Mouse (Mus musculus): ENCODE results near the gene Car3. TPM values are rescaled to one million over a fixed set of nuclear protein-coding genes. Genes with fewer than 3 reads are reported as not detected.
A peak's percentile ranks its signal among the peaks of the same experiment; 100 is the strongest.
"Not testable (repeated sequence)": the region's sequence is repeated elsewhere in the genome, so short reads cannot be mapped to it uniquely, and the experiment has no call there.

Gene Car3
- polyA plus RNA-seq (2015; fragmentation: Nextera tagmentation; extraction: Ambion mirVana), result 1.3 and 2.2 TPM in 2 replicates

GRCm38 (mm10) chr3:14863022-14863711, at the start of gene Car3:
Gene Car3, plus strand, starts transcription at chr3:14863512.
- 5% methylated on average over 18 of the region's 18 CpGs for WGBS
- Histone ChIP-seq H3K4me1 (replicated peaks; ENCODE audit: control insufficient read depth, insufficient read depth) (no peaks in the 10 kb centered on the region; the same call in 1 of the 2 replicates), H3K36me3 (ENCODE audit: control insufficient read depth, insufficient read depth, low read length) (no peaks in the 10 kb centered on the region), H3K4me3 (ENCODE audit: low read depth, low read length) (peak within 1 kb of the TSS; percentile 33), H3K9me3 (ENCODE audit: control insufficient read depth, low read length) (no peaks in the 10 kb centered on the region), H3K27me3 (ENCODE audit: control insufficient read depth, insufficient read depth, low read length) (no peaks in the 10 kb centered on the region), H3K4me2 (replicated peaks; ENCODE audit: low read depth) (peak within 1 kb of the TSS; percentile 58), H3K27ac (replicated peaks) (no peak within 1 kb of the TSS), H3K9ac (ENCODE audit: low read length) (peak within 1 kb of the TSS; percentile 23; the same call in 1 of the 2 replicates)
- TF ChIP-seq CTCF (IDR thresholded peaks at IDR 0.05; ENCODE audit: low read depth), result no peak
- no peak for TF ChIP-seq EP300 (optimal IDR thresholded peaks at IDR 0.05)
- ATAC-seq (ENCODE audit: low FRiP score, low TSS enrichment) (peak; percentile 47; the same call in 1 of the 2 replicates), DNase-seq (ENCODE audit: low spot score) (peak; percentile 21)

- 80% methylated on average over 1 of the region's 1 CpGs for WGBS
Measured at GRCm38 (mm10) chr3:14815396-14815795, 47.9 kb upstream of the Car3 start.

GRCm38 (mm10) chr3:14819844-14820504, 43.3 kb upstream of the Car3 start:
- no peaks in the 10 kb centered on the region for H3K4me1 ChIP-seq (replicated peaks; ENCODE audit: control insufficient read depth, insufficient read depth)
- H3K9ac ChIP-seq (ENCODE audit: low read length), result no peak overlapping the region
- DNase-seq (ENCODE audit: low spot score) (no peak), ATAC-seq (ENCODE audit: low FRiP score, low TSS enrichment) (no peak)
- no peaks in the 10 kb centered on the region for H3K36me3 ChIP-seq (ENCODE audit: control insufficient read depth, insufficient read depth, low read length)
- TF ChIP-seq CTCF (IDR thresholded peaks at IDR 0.05; ENCODE audit: low read depth) (no peak), EP300 (optimal IDR thresholded peaks at IDR 0.05) (no peak)
- no peak overlapping the region for H3K4me3 ChIP-seq (ENCODE audit: low read depth, low read length)
- WGBS, result 80% methylated on average over 1 of the region's 1 CpGs
- H3K4me2 ChIP-seq (replicated peaks; ENCODE audit: low read depth), result no peak overlapping the region
- H3K27ac ChIP-seq (replicated peaks), result no peak overlapping the region
- H3K9me3 ChIP-seq (ENCODE audit: control insufficient read depth, low read length), result no peaks in the 10 kb centered on the region
- H3K27me3 ChIP-seq (ENCODE audit: control insufficient read depth, insufficient read depth, low read length), result no peaks in the 10 kb centered on the region

More at GRCm38 (mm10) chr3:14815396-14815795, 47.9 kb upstream of the Car3 start:
- not testable (repeated sequence) for H3K4me2 ChIP-seq (replicated peaks; ENCODE audit: low read depth); H3K9ac ChIP-seq (ENCODE audit: low read length); H3K9me3 ChIP-seq (ENCODE audit: control insufficient read depth, low read length); DNase-seq (ENCODE audit: low spot score); H3K27me3 ChIP-seq (ENCODE audit: control insufficient read depth, insufficient read depth, low read length); H3K27ac ChIP-seq (replicated peaks); H3K4me3 ChIP-seq (ENCODE audit: low read depth, low read length); ATAC-seq (ENCODE audit: low FRiP score, low TSS enrichment); H3K36me3 ChIP-seq (ENCODE audit: control insufficient read depth, insufficient read depth, low read length); H3K4me1 ChIP-seq (replicated peaks; ENCODE audit: control insufficient read depth, insufficient read depth)

- no peaks in the 10 kb centered on the region for H3K9me3 ChIP-seq (ENCODE audit: control insufficient read depth, low read length)
- no peaks in the 10 kb centered on the region for H3K27me3 ChIP-seq (ENCODE audit: control insufficient read depth, insufficient read depth, low read length)
- DNase-seq (ENCODE audit: low spot score) (no peak), ATAC-seq (ENCODE audit: low FRiP score, low TSS enrichment) (no peak)
- no peak overlapping the region for H3K4me3 ChIP-seq (ENCODE audit: low read depth, low read length)
- no peak overlapping the region for H3K9ac ChIP-seq (ENCODE audit: low read length)
- H3K4me1 ChIP-seq (replicated peaks; ENCODE audit: control insufficient read depth, insufficient read depth), result no peaks in the 10 kb centered on the region
- H3K36me3 ChIP-seq (ENCODE audit: control insufficient read depth, insufficient read depth, low read length), result no peaks in the 10 kb centered on the region
- TF ChIP-seq EP300 (optimal IDR thresholded peaks at IDR 0.05) (no peak), CTCF (IDR thresholded peaks at IDR 0.05; ENCODE audit: low read depth) (no peak)
- no peak overlapping the region for H3K27ac ChIP-seq (replicated peaks)
- no peak overlapping the region for H3K4me2 ChIP-seq (replicated peaks; ENCODE audit: low read depth)
Measured at GRCm38 (mm10) chr3:14828896-14829295, 34.4 kb upstream of the Car3 start.

GRCm38 (mm10) chr3:14831219-14831835, 32.0 kb upstream of the Car3 start:
- no peaks in the 10 kb centered on the region for H3K27me3 ChIP-seq (ENCODE audit: control insufficient read depth, insufficient read depth, low read length)
- no peaks in the 10 kb centered on the region for H3K4me1 ChIP-seq (replicated peaks; ENCODE audit: control insufficient read depth, insufficient read depth)
- H3K36me3 ChIP-seq (ENCODE audit: control insufficient read depth, insufficient read depth, low read length), result no peaks in the 10 kb centered on the region
- H3K4me2 ChIP-seq (replicated peaks; ENCODE audit: low read depth), result no peak overlapping the region
- DNase-seq (ENCODE audit: low spot score) (no peak), ATAC-seq (ENCODE audit: low FRiP score, low TSS enrichment) (no peak)
- TF ChIP-seq EP300 (optimal IDR thresholded peaks at IDR 0.05), result no peak
- TF ChIP-seq CTCF (IDR thresholded peaks at IDR 0.05; ENCODE audit: low read depth), result no peak
- H3K9me3 ChIP-seq (ENCODE audit: control insufficient read depth, low read length), result no peaks in the 10 kb centered on the region
- WGBS, result 74% methylated on average over 5 of the region's 5 CpGs
- H3K4me3 ChIP-seq (ENCODE audit: low read depth, low read length), result no peak overlapping the region
- H3K9ac ChIP-seq (ENCODE audit: low read length), result no peak overlapping the region
- no peak overlapping the region for H3K27ac ChIP-seq (replicated peaks)

GRCm38 (mm10) chr3:14832766-14833165, 30.5 kb upstream of the Car3 start:
- Histone ChIP-seq H3K4me3 (ENCODE audit: low read depth, low read length) (no peak overlapping the region), H3K4me2 (replicated peaks; ENCODE audit: low read depth) (no peak overlapping the region), H3K9me3 (ENCODE audit: control insufficient read depth, low read length) (no peaks in the 10 kb centered on the region), H3K27ac (replicated peaks) (no peak overlapping the region), H3K27me3 (ENCODE audit: control insufficient read depth, insufficient read depth, low read length) (no peaks in the 10 kb centered on the region), H3K36me3 (ENCODE audit: control insufficient read depth, insufficient read depth, low read length) (no peaks in the 10 kb centered on the region), H3K9ac (ENCODE audit: low read length) (no peak overlapping the region), H3K4me1 (replicated peaks; ENCODE audit: control insufficient read depth, insufficient read depth) (no peaks in the 10 kb centered on the region)
- no peak for DNase-seq (ENCODE audit: low spot score)
- TF ChIP-seq CTCF (IDR thresholded peaks at IDR 0.05; ENCODE audit: low read depth) (no peak), EP300 (optimal IDR thresholded peaks at IDR 0.05) (no peak)
- no peak for ATAC-seq (ENCODE audit: low FRiP score, low TSS enrichment)

Data from stomach, postnatal 0 days (tissue).